Mouse (Mus musculus): ENCODE measurements around the gene Strn3.

Strn3 gene

DNA sequence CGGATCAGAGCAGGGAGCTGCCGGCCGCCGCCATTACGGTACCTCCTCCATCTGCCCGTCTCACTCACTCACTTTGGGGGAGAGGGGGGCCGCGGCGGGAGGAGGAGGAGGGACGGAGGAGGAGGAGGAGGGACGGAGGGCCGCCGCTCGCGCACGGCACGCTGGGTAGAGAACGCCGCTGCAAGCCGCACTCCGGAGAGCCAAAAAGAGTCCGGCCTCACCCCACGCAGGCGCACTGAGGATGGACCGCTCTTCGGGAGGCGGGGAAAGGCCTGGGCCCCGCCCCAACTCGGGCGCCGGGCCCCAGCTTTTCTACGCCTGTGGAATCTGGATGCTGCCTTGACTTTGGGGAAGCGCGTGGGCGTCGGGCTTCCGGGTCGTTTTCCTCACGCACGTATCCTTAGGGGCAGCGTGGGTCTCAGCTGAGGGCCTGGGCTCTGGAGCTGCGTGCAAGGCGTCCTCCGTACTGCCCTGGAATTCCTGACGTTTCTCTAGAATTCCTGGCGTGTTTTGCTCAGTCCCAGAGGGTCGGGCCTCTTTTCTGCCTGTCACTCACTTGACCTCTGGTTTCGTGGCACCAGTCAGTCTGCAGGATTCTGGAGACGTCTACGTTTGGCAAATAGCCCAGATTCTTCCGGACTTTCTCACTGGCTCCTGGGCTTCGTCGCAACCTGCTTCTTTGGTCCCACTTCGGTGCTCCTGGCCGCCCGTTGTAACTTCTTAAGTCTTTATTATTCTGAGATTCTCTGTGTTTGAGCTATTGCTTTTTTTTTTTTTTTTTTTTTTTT lies at the start of gene Strn3:
Strn3 (minus strand) TSS at position 53 of the 788 bp plus-strand sequence.
- peak; percentile 90 for DNase-seq (ENCODE audit: low read depth, low spot score)

DNA sequence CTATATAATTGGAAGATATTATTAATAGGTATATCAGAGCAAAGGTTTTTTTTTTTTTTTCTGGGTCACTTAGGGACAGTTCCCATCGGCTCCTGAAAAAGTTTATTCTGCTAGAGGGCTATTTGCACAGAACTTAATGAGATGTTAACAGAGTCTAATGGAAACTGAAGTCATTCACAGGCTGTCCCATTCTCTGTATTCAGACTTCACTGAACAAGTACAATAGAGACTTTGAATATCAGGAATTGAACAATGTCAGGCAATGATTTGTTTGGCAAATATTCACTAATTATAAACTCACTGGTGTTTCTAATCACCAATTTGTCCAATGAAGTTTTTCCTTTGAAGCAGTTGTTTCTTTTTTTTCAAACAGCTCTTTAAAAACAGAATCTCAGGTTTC lies 45.1 kb upstream of the Strn3 start:
- no peak for DNase-seq (ENCODE audit: low read depth, low spot score)

DNA sequence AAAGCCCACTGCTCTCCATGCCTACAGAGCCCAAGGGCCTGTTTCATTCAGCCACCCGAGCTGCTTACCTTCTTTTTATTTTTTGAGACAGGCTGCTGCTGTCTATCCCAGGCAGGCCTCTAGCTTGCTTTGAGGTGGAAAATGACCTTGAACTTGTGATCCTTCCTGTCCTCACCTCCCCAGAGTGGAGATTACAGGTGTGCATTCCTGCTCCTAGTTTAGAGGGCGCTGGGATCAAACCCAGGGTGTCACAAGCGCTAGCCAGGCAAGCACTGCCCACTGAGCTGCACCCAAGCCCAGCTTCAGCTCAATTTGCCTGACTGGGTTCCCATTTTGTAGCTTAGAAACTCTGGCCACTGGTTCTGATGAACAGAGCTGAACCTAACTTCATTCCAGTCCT lies 44.7 kb upstream of the Strn3 start:
- DNase-seq (ENCODE audit: low read depth, low spot score): no peak

DNA sequence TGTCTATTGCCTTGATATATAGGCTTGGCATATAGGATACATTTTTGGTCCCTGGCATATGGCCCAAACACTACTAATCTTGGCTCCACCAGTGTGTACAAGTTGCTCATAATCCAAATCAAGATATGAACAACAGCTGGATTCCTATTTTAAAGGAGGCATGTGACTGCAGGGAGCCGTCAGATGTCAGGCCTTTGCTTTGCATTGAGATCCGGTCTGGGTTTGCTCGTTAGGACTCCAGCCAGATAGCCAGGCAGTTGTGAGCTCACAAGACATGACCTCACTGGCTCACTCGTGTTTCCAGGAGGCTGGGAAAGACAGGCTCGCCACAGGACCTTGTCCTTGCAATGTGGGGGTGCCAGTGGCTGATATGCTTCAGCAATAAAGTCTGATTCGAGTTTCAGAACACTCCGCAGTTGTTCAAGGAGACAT lies 44.2 kb upstream of the Strn3 start:
- no peak for DNase-seq (ENCODE audit: low read depth, low spot score)

DNA sequence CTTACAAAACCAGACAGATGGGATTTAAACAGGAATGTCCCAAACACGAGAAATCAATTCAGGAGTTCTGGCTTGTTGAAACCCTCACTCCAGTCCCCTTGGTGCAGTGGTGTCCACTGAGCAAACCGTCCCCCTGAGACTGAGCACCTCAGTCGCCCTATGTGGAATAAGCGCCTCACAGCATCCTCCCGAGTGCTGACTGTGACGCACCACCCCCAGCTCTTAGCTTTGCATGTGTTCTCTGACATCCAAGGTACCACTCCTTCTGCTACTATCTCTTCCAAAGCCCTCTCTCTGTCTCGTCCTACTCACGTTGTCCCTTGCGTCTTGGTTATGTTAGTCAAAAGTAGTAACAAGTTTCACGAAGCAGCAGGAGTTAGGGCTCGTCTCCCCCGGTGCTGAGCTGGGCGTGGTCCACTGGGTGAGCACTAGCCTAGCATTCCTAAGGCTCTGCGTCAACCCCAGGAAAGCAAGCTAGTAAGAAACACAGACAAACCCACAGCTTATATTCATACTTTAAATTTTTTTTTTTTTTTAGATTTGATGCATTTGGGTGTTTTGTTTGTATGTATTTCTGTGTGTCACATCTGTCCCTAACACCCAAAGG lies 43.0 kb upstream of the Strn3 start:
- no peak for DNase-seq (ENCODE audit: low read depth, low spot score)

DNA sequence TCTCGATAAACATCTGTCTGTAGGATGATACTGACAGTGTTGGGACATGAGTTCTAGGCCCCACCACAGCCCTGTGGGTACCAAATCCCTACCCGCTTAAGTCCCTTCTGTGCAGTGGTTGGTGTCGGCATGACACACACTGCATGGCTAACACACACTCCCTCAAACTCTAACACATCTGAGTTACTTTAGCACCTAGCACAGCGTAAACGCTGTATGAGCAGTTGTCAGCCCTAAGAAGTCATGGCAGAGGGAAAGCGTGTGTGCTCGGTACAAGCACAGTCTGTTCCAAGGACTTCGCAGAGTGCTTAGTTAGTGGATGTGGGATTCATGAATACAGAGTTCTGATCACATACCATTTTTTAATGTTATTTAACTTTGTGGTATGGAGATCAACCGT lies 38.1 kb upstream of the Strn3 start:
- no peak for DNase-seq (ENCODE audit: low read depth, low spot score)

DNA sequence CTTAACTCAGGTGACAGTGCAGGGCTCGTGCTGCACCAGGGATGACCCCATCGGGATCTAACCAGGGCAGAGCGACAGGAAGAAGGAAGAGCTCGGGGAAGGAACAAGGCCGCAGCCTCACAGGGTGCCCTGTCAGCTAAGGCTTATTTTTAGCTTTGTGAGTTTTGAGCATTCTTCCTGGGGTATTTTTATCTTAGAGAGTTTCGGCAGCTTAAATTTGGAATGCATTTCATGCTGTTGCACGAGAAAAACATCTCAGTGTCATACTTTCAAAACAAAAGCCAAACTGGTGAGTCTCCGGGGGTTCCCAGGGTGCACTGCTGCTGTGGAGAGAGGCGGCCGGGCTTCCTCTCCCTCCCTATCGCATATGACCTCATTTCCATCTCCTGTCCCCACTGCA lies 37.4 kb upstream of the Strn3 start:
- no peak for DNase-seq (ENCODE audit: low read depth, low spot score)

DNA sequence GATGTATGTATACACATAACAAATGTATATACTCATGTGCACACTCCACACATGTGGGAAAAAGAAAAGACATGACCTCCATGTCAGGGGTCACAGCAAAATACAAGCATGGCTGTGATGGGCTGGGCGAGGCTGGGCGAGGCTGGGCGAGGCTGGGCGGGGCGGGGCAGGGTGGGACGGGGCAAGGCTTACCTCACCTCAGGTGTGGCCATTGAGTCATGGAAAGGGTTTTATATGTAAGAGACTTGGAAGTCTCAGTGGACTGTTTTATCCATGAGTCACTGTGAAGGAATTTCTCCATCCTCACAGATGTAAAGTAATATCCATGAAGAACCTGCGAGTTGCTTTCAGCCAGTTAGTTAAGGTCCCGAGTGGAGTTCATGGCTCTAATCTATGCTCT lies 30.1 kb upstream of the Strn3 start:
- no peak for DNase-seq (ENCODE audit: low read depth, low spot score)

DNA sequence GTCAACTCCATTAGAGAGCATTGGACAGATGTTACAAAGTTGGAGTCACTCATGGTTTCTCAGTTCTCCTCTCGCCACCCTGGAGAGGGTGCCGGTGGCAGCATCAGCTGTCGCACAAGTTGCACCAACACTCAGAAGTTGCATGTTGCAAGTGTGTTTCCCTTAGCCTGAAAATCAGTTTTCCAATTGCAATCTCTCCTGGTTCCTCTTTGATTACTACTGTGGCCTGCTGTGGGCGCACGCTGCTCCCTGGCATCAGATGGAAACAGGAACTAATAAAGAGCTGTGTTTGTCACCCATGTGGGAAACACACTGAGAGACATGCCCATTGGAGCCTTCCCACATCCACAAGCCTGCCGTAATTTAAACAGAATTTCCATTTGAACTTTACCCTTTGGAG lies 26.9 kb upstream of the Strn3 start:
- no peak for DNase-seq (ENCODE audit: low read depth, low spot score)

DNA sequence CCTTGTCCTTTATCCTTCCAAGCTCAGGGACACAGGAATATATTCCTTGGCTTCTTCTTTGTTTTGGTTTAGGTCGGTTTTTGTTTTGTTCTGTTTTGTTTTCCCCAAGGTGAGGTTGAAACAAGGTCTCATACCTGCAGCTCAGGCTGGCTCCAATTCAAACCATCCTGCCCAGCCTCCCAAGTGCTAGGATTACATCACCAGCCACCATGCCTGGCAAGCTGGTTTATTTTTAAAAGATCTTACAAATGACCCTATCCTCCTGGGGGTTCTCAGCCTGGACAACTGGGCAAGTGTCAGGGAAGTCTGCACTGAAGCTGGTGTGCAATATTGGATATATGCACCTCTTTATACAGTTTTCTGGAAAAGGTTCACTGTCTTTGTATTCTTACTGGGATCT lies 21.0 kb upstream of the Strn3 start:
- no peak for DNase-seq (ENCODE audit: low read depth, low spot score)

DNA sequence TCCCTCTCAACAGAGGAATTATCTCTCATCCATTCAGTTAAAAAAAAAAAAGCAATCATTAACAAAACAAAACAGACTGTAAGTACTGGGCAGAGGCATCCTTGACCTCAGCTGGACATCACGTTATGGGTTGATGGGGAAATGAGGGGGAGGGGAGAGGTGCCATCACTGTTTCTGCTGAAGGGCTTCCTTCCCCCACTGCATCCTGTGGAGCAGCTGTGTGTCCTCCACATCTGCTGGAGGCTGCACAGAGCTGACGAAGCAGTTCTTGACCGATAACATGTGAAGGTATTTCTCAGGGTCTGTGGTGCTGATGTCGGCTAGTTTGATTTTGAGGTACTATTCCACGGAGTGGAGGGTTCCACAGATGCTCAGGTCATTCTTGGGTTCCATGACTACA lies 18.5 kb upstream of the Strn3 start:
- no peak for DNase-seq (ENCODE audit: low read depth, low spot score)

DNA sequence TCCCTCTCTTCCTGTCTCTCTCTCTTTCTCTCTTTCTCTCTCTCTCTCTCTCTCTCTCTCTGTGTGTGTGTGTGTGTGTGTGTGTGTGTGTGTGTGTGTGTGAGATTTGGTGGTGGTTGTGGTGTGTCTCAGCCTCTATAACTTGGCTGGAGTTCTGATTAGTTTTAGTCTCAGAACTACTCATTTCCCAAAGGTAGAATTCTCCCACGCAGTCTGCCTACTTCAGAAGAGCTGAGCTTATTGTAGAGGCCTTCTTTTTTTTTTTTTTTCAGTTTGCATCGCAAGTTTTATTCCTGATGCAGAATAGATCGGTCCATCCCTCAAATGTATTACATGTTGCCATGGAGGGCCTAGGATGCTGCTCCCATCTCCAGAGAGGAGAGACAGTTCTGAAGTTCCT lies 18.0 kb upstream of the Strn3 start:
- no peak for DNase-seq (ENCODE audit: low read depth, low spot score)

DNA sequence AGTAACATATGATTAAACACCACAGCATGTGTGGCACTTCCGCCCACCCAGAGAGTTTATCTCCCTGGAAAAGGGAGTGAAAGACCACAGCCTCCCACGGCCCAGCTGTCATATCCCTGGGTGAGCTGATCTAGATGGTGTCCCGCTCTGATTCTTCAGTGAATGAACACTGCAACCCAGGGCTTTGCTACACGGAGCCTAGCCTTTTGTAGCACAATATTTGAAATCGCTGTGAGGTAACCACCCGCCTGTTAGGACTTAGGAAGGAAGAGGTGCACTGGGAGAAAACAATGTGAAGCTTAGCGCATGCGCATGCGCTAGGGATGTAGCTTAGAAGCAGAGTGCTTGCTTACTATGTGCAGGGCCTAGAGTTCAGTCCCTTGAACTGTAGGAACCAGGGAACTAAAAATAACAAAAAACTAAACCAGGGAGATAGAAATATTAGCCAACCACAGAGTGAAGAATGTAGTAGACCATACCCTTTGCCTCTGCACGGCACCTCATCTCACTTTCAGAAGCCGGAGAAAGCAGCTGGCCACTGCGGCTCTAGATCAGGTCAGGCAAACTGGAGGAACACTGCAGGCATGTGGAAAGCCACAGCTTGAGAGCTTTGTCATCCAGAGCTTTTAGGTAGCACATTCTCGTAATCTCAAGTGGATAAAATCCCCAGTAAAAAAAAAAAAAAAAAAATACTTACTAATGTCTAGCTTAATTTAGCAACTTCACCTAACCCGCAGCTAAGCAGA lies 17.4 kb upstream of the Strn3 start:
- DNase-seq (ENCODE audit: low read depth, low spot score): no peak

DNA sequence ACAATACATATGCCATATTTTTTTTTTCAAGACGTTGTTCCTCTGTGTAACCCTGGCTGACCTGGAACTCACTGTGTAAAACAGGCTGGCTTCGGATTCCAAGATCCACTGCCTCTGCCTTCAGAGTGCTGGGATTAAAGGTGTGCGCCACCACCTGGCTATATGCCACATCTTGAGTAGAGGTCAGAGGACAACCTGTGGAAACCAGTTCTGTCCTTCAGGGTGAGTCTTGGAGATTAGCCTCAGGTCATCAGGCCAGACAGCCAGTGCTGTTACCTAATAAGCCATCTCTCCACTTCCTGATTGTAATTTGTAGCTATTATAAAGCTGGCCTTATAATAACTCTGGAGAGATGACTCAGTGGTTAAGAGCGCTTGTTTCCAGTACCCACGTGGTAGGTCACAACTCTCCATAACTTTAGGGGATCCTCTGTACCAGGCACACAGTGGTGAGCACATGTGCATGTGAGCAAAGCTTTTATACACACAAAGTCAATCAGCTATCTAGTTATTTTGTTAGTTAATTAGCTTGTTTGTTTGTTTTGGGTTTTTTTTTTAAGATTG lies 15.1 kb upstream of the Strn3 start:
- DNase-seq (ENCODE audit: low read depth, low spot score): no peak

DNA sequence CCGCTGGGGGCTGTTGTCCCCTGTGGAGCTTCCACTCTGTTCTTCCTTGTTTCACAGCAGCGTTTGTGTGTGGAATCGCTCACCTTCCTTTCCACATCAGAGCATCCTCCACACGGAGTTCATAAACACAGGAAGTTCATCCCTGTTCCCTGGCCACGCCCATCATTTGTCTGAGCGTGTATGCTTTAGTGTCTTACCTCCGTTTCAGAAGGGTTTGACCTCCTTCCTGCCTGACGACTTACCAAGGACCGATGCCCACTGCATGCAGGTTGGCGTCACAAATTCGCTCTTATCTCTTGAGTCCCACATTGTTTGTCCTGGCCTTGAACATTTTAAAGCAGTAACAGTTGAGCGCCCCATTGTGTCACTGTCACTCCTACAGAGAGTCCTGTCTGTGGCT lies 14.1 kb upstream of the Strn3 start:
- no peak for DNase-seq (ENCODE audit: low read depth, low spot score)

DNA sequence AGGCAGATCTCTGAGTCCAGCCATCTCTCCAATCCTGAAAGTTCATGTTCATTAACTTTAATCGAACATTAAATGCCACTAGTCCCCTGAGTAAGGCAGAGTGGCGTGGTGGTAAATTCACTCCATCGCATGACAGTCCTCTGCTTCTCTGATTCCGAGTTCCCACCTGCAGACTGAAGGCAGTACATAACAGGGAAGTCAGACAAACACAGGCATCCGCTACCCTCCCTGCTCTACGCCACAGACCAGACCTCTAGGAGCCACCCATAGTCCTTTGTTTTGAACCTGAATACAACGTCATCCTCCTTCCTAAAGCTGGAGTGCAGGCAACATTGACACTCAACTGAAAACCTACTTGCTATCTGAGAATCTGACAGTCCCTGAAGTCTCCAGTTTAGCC lies 12.9 kb upstream of the Strn3 start:
- no peak for DNase-seq (ENCODE audit: low read depth, low spot score)

DNA sequence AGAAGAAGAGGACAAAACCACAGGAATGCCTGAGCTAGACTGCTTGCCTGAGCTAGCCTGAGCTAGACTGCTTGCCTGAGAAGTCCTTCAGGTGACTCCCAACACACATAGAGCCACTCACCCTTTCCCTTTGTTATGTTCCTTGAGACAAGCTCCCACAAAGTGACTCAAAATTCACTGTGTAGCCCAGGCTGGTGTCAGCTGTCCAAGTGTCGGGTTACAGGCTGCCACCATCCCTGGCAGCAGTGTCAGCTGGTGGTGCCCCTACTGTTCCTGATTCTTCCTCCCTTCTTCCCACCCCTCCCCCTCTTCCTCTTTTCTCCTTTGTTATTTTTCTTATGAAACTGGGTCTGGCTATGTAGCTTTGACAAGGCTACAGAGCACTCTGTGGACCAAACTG lies 12.2 kb upstream of the Strn3 start:
- DNase-seq (ENCODE audit: low read depth, low spot score): no peak

DNA sequence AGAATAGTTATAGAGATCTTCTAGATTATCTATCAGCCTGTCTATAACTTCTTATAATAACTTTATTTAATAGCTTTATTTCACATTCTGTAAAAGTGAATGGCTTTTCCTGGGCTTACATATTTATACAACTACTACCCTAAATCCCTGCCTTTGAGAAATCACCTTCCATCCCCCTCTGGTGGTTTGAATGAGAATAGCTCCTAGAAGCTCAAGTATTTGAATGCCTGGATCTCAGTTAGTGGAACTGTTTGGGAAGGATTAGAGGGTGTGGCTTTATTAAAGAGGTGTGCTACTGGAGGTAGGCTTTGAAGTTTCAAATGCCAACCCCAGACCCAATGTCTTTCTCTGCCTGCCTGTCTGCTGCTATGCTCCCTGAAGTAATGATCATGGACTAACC lies 10.0 kb upstream of the Strn3 start:
- no peak for DNase-seq (ENCODE audit: low read depth, low spot score)

DNA sequence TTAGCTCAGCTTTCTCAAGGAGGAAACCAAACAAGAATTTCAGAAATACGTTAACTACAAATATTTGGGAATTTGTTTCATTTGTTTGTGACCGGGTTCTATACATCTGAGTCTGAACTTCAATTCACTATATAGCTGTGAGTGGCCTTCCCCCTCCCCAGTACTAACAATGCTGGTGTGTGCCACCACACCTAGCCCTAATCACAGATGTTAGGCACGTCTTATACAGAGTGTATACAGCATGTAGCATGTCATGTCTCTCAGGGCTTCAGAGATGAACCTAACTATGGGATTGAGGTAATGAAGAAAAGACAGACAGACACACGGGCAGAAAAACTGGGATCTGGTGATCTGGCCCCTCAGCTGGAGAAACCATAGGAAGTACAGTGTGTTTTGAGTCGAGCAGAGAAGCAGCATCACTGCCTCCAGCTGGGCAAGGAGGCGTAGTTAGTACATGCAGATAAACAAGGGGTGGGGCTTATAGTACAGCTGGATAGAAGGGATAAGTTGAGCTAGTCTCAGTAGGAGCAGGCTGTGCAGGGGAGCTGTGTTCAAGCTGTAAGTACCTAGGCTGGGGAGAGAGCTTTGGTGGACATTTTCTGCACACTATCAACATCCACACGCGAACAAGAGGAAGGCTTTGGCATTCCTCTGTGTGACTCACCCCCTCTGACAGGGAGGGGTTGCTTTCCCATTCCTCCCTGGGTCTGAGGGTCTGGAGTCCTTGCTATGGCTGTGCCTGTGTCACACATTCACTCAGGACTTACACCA lies 8.1 kb upstream of the Strn3 start:
- DNase-seq (ENCODE audit: low read depth, low spot score): no peak

DNA sequence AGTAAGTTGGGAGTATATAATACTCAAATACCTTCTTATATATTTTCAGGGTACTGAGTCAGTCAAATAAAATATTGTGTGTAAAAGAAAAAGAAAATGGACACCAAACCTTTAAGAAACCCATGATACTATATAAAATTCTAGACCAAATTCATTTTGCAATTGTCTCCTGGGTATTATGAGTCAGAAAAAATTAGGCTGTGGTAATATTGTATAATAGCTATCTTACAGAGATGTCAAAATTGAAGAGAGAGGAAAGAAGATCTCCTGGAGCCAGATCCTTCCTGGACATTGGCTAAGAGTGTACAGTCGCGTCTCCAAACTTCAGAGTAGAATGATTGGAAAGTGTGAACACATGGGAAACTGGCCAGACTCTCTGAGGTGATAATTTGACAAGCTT lies 4.5 kb upstream of the Strn3 start:
- DNase-seq (ENCODE audit: low read depth, low spot score): no peak

DNA sequence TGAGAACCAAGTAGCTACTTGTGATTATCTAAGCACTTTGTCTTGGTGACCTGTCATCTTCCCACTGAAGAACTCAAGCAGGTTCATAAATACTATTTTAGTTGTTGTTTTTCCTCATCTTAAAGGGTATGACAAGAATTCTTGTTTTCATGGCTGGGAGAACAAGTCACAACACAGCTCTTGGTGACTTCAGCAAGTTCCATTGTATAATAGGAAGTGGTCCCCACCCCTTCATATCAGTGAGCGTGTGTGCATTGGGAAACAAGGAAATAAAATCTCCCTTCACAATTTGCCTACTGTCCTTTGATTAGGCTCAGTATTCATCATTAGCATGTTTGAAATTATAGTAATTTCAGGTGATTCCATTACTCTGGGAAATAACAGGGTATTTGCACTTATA lies 3.3 kb upstream of the Strn3 start:
- DNase-seq (ENCODE audit: low read depth, low spot score): no peak

DNA sequence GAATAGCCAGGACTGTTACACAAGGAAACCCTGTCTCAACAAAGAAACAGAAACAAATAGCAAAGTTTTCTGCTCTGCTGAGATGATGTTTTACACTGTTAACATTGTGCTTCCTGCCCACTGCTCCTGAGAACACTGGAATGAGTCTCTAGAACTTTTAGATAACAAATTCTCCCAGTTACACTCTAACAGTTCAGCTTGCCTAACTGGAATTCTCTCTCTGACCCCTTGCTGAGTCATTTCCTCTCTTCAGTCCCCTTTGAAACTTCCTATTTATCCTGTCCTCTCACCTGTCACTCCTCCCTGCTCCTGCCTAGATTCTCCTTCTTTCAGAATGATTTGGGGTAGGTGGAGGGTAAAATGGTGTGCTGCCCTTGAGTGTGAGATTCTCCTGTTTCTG lies 2.4 kb upstream of the Strn3 start:
- DNase-seq (ENCODE audit: low read depth, low spot score): no peak

Data from retina, postnatal 7 days (tissue).